Mouse (Mus musculus) embryonic facial prominence, embryonic 12.5 days (tissue): ENCODE measurements around the gene Gchfr. TPM values are rescaled to one million over a fixed set of nuclear protein-coding genes. Genes with fewer than 3 reads are reported as not detected.

Experiments used
- ATAC-seq: fragments of 200-750 bp; cut with Nextera tagmentation; 2 replicates; pipeline ENCODE4 v1.8.0; 2017; ENCODE audit not compliant: insufficient number of reproducible peaks, insufficient read depth, low FRiP score, low TSS enrichment
- H3K27ac ChIP-seq: fragments of 300-500 bp; sonication (generic); 2 replicates; pipeline ENCODE4 v1.5.1; 2016; ENCODE audit warnings: mild to moderate bottlenecking
- H3K27me3 ChIP-seq: fragments of 300-500 bp; sonication (generic); 2 replicates; pipeline ENCODE4 v1.6.1; 2016; ENCODE audit warnings: mild to moderate bottlenecking, moderate library complexity
- H3K36me3 ChIP-seq: fragments of 300-500 bp; sonication (generic); 2 replicates; pipeline ENCODE4 v1.6.1; 2016; ENCODE audit warnings: mild to moderate bottlenecking
- H3K4me1 ChIP-seq: fragments of 300-500 bp; sonication (generic); 2 replicates; pipeline ENCODE4 v1.6.1; 2016
- H3K4me2 ChIP-seq: fragments of 300-500 bp; sonication (generic); replicated peaks from 2 replicates; pipeline ENCODE4 v1.6.1; 2016; ENCODE audit warnings: mild to moderate bottlenecking, moderate library complexity
- H3K4me3 ChIP-seq: fragments of 300-500 bp; sonication (generic); 2 replicates; pipeline ENCODE4 v1.5.1; 2016; ENCODE audit warnings: mild to moderate bottlenecking
- H3K9ac ChIP-seq: fragments of 300-500 bp; sonication (generic); 2 replicates; pipeline ENCODE4 v1.6.1; 2016; ENCODE audit warnings: mild to moderate bottlenecking, moderate library complexity
- H3K9me3 ChIP-seq: fragments of 300-500 bp; sonication (generic); 2 replicates; pipeline ENCODE4 v1.6.1; 2016; ENCODE audit warnings: mild to moderate bottlenecking, moderate library complexity
- WGBS: fragments of 180-500 bp; shearing (Covaris S2); methylation state at CpG from one replicate; pipeline ENCODE4 v1.1.7; 2016; 5-methylcytosine and 5-hydroxymethylcytosine counted together
- polyA plus RNA-seq: library from polyadenylated mRNA; unstranded; fragments of >200 nt; fragmentation: Nextera tagmentation; extraction: Ambion mirVana; gene quantifications from 2 replicates; pipeline ENCODE4 v1.2.1, GENCODE M21; 2016

Gene Gchfr
- polyA plus RNA-seq, 1 experiment from 2014 or later, result 5.2 TPM

DNA sequence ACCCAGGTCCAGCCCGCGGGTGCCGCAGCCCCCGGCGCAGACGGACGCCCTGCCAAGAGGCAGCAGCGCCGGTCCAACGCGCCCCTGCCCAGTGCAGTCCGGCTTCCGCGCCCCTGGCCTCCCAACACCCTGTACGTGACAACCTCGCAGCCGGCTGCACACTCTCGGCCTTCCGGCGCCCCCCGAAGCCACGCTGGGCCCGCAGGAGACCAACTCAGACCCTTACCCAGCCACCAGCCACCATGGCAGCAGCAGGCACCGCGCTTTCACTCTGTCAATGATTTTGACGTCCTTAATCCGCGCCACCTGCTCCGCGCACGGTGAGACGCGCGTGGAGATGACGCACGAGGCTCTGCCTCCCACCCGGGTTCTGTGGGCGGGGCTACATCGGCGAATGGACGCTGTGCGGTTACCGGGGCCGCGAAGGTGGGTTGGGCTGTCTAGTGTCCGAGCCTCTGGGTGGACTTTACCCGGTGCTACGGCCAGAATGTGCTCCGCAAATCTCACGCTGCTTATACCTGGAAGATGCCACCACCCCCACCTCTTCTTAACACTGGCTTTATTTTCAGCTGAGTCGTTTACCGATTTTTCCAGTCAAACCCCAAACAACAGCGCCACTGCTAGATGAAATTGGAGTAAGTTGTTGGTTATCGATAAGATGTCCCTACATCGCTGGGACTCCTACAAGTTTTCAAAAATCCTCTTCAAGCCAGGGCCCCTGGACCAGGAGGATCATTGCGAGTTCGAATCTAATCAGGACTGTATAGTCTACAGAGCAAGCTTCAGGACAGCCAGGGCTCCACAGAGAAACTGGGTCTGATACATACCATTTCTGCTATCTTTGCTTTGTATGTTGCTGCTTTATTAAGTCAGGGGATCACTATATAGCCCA lies 10.6 kb upstream of the Gchfr start, which contains the start of gene Rmdn3:
TSS of gene Rmdn3 (minus strand) at position 354 of the 892 bp plus-strand sequence.
- Histone ChIP-seq H3K27me3 (no peaks in the 10 kb centered on the region), H3K9ac (peak within 1 kb of the TSS; percentile 88), H3K4me3 (peak within 1 kb of the TSS; percentile 99), H3K4me2 (peak within 1 kb of the TSS; percentile 98), H3K27ac (peak within 1 kb of the TSS; percentile 41; the same call in 1 of the 2 replicates), H3K4me1 (peaks cover 12% of the 10 kb centered on the region; the same call in 1 of the 2 replicates), H3K9me3 (no peaks in the 10 kb centered on the region), H3K36me3 (peaks cover 26% of the 10 kb centered on the region)
- peak; percentile 64 for ATAC-seq
- 1% methylated on average over 56 of the region's 57 CpGs for WGBS

DNA sequence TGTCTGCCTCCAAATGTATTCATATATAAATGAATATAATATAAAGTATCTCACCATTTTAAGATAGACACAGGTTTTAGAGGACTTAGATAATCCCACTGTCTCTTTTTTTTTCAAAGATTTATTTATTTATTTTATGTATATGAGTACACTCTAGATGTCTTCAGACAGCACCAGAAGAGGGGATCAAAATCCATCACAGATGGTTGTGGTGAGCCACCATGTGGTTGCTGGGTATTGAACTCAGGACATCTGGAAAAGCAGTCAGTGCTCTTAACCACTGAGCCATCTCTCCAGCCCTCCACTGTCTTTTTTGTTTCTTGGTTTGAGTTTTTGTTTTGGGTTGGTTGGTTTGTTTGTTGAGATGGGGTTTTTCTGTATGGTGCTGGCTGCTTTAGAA lies 9.7 kb upstream of the Gchfr start:
- H3K27me3 ChIP-seq, result no peaks in the 10 kb centered on the region
- H3K9ac ChIP-seq, result no peak overlapping the region
- H3K4me3 ChIP-seq, result no peak overlapping the region
- H3K4me2 ChIP-seq, result no peak overlapping the region
- no peaks in the 10 kb centered on the region for H3K9me3 ChIP-seq
- no peak overlapping the region for H3K27ac ChIP-seq
- H3K36me3 ChIP-seq, result peaks cover 17% of the 10 kb centered on the region
- peaks cover 12% of the 10 kb centered on the region; the same call in 1 of the 2 replicates for H3K4me1 ChIP-seq
- no peak for ATAC-seq

DNA sequence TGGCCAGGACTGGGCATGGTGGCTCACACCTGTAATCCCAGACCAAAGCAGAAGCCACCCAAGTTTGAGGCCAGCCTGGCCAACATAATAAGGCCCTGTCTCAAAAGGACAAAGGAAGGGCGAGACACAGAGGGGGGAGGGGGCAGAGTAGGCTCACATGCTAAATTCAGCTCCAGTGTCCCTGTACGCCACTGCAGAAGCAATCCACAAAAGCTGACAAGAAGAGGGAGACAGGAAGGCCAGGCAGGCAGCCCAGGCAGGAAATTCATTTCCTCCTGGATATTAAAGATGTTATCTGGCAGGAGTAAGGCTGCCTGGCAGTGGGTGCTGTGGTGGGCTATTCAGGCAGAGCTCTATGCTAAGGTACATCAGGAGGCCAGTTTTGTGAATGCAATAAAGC lies 6.3 kb upstream of the Gchfr start:
- Histone ChIP-seq H3K4me1 (peaks cover under 1% of the 10 kb centered on the region; the same call in 1 of the 2 replicates), H3K4me3 (no peak overlapping the region), H3K9me3 (no peaks in the 10 kb centered on the region), H3K4me2 (no peak overlapping the region), H3K9ac (no peak overlapping the region), H3K27me3 (0 out of 2 replicates have a peak, but pooled peaks cover 12% of the 10 kb centered on the region), H3K27ac (no peak overlapping the region), H3K36me3 (no peaks in the 10 kb centered on the region)
- 37% methylated on average over 2 of the region's 2 CpGs for WGBS
- ATAC-seq, result no peak

DNA sequence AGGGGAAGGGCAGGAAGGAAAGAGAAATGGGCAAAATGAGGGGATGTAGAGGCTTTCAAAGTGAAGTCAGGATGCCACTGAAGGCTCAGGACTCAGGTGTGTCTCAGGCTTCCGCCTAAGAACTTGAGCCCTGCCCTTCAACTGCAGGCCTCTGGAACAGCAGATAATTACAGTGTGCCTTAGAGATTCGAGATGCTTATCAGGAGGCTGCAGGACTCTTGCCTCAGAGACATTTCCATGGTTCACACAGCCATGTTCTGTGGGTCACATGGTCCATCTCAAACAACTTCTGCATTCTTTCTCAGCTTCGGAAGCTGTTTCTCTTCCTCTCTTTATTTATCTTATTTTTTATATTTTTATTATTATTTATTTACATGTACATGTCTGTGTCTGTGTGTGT lies 4.4 kb upstream of the Gchfr start:
- no peaks in the 10 kb centered on the region for H3K9me3 ChIP-seq
- no peak overlapping the region for H3K27ac ChIP-seq
- 55% methylated on average over 3 of the region's 3 CpGs for WGBS

DNA sequence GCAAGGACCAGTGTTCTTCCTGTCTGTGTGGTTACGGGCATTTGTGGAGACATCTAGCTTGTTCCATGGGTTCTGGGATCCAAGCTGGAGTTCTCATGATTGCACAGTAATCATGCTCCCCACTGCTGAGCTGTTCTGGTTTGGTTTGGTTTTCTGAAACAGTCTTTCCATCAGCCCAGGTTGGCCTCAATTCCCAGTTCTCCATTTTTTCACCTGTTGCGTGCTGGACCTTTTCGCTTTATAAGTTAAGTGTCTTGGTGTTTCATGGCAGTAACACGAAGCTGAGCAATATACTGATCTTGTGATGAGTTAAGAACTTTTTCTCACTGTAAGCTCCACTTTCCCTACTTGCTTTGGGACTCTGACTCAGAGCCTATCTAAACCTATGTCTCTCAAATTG lies 3.6 kb upstream of the Gchfr start:
- ATAC-seq, result no peak
- Histone ChIP-seq H3K36me3 (no peaks in the 10 kb centered on the region), H3K9me3 (no peaks in the 10 kb centered on the region), H3K9ac (no peak overlapping the region), H3K4me1 (peaks cover 15% of the 10 kb centered on the region), H3K4me3 (no peak overlapping the region), H3K27ac (no peak overlapping the region), H3K27me3 (peaks cover 35% of the 10 kb centered on the region), H3K4me2 (no peak overlapping the region)
- WGBS, result 85% methylated on average over 4 of the region's 4 CpGs

More for the DNA sequence above, 4.4 kb upstream of the Gchfr start:
- no peak overlapping the region for H3K4me2 ChIP-seq
- H3K4me3 ChIP-seq, result no peak overlapping the region
- H3K9ac ChIP-seq, result no peak overlapping the region
- peaks cover 14% of the 10 kb centered on the region for H3K4me1 ChIP-seq
- H3K36me3 ChIP-seq, result no peaks in the 10 kb centered on the region
- no peak for ATAC-seq
- peaks cover 28% of the 10 kb centered on the region for H3K27me3 ChIP-seq

DNA sequence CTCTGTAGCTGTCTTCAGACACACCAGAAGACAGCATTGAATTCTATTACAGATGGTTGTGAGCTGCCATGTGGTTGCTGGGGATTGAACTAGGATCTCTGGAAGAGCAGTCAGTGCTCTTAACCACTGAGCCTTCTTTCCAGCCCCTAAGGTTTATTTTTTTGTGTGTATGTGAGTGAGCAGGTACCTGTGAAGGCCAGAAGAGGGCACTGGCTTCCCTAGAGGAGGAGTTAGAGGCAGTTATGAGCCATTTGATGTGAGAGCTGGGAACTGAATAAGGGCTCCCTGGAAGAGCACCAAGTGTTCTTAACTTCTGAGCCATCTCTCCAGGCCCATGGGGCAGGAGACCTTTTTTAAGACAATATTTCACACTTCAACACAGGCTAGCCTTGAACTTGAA lies 2.2 kb upstream of the Gchfr start:
- Histone ChIP-seq H3K27ac (no peak overlapping the region), H3K9me3 (no peaks in the 10 kb centered on the region), H3K27me3 (peaks cover 35% of the 10 kb centered on the region), H3K36me3 (no peaks in the 10 kb centered on the region), H3K4me1 (peaks cover 15% of the 10 kb centered on the region), H3K4me3 (no peak overlapping the region), H3K9ac (no peak overlapping the region), H3K4me2 (no peak overlapping the region)
- no peak for ATAC-seq

DNA sequence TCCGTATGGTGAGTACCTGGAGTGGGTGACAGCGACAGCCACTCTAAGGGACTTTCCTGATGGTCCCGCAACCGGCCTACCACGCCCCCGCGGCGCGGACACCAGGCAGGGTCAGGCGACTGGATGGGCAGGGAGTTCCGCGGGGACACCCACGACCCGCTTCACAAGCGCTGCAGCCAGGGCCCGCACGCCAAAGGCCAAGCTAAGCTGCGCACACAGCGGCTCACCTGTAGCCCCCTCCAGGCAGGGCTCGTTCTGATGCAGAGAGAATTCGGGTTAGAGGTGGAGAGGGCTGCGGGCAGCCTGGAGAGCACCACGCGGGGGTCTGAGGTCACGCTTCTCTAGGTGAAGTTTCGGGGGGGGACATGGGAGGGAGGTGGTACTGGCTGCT lies 288 bp downstream of the Gchfr start:
- Histone ChIP-seq H3K27ac (no peak overlapping the region), H3K9me3 (no peaks in the 10 kb centered on the region), H3K27me3 (peaks cover 35% of the 10 kb centered on the region), H3K4me1 (peaks cover 23% of the 10 kb centered on the region), H3K9ac (peak overlapping the region; percentile 47), H3K4me2 (peak overlapping the region; percentile 98), H3K36me3 (0 out of 2 replicates have a peak, but pooled peaks cover 6% of the 10 kb centered on the region), H3K4me3 (peak overlapping the region; percentile 53)
- ATAC-seq, result no peak
- WGBS, result 3% methylated on average over 26 of the region's 26 CpGs

DNA sequence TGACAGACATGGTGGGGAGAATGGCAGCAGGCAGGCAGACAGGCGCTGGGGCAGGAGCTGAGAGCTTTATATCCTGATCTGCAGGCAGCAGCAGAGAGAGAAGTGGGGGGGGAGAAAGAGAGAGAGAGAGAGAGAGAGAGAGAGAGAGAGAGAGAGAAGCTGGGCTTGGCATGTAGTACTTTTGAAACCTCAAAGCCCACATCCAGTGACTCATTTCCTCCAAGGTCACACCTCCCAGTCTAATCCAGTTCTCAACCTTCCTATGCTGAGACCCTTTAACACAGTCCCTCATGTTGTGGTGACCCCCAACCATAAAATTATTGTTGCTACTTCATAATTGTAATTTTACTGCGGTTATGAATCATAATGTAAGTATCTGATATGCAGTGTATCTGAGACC lies 2.7 kb downstream of the Gchfr start:
- H3K36me3 ChIP-seq, result 0 out of 2 replicates have a peak, but pooled peaks cover 6% of the 10 kb centered on the region
- 81% methylated on average over 2 of the region's 2 CpGs for WGBS
- H3K4me2 ChIP-seq, result no peak overlapping the region
- no peak overlapping the region for H3K4me3 ChIP-seq
- peaks cover 32% of the 10 kb centered on the region for H3K27me3 ChIP-seq
- peaks cover 29% of the 10 kb centered on the region for H3K4me1 ChIP-seq
- H3K9ac ChIP-seq, result no peak overlapping the region
- no peak overlapping the region for H3K27ac ChIP-seq
- H3K9me3 ChIP-seq, result no peaks in the 10 kb centered on the region
- no peak for ATAC-seq

DNA sequence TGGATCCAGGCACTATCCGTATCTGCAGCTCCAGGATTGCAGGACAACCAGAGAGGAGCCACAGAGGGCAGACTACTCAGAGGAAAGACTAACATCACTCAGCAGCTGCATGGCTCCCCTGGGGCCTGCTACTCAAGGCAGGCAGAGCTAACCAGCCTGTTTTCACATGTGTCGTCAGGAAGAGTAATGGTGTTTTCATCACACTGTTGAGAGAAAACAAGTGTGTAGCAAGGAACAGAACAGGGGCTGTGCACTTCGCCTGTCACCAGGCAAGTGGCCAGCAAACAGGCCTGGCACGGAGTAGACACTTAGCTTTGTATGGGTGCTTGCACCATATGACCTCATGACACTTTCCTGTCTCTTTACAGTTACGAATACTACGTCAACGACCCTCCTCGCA lies 4.0 kb downstream of the Gchfr start:
- Histone ChIP-seq H3K36me3 (0 out of 2 replicates have a peak, but pooled peaks cover 8% of the 10 kb centered on the region), H3K9ac (no peak overlapping the region), H3K4me2 (no peak overlapping the region), H3K9me3 (no peaks in the 10 kb centered on the region), H3K27me3 (peaks cover 22% of the 10 kb centered on the region), H3K4me1 (peaks cover 27% of the 10 kb centered on the region), H3K27ac (no peak overlapping the region), H3K4me3 (no peak overlapping the region)
- WGBS, result 73% methylated on average over 8 of the region's 8 CpGs
- ATAC-seq, result no peak

DNA sequence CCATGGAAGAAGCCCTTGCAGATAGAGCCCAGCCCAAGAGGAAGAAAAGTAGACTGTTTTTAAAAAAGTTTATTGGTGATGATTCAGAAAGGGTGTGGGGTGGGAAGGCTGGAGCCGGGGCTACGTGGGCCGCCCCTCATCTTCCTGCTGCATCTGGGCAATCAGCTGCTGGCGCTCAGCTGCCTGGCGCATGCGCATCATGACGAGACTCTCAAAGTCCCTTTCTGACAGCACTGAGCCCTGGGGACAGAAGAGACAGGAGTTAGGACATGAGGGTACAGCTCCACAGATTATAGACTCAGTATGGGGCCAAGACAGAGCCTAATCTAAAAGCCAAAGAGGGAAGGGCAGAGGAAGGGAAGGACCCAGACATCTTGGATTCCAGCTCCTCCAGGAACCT lies 4.9 kb downstream of the Gchfr start:
- no peak overlapping the region for H3K27ac ChIP-seq
- ATAC-seq, result no peak
- no peaks in the 10 kb centered on the region for H3K9me3 ChIP-seq

DNA sequence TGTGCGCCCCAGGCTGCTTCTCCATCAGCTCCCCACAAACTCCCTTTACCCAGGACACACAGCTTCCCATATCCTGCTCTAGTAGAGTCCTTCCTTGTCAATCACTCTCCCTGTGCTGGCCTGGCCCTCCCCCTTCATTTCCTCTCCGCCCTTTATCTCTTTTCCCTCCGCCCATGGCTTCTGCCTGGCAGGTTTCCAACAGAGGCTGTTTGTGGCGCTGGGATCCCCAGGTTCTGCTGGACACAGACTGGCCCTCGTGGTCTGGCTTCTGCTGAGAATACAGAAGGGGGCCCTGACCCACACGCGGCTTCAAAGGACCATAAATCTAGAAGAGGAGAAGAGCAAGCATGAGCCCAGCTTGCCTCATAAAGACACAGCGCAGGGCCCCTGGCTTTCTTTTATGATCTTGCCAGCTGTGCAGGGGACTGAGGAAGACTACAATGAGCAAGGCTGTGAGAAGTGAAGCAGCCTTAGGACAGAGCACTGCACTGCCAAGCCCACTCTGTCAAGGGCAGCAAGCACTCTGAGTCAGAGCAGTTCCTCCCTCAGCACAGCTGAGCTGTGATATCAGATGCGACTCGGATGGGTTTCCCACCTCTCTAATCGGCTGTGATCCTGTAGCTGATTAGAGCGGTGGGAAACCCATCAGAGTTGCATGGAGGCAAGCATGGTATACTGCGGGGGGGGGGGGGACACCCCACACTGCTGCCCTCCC lies 5.4 kb downstream of the Gchfr start:
- 34% methylated on average over 13 of the region's 13 CpGs for WGBS
- H3K4me1 ChIP-seq, result peaks cover 16% of the 10 kb centered on the region
- ATAC-seq, result no peak
- H3K9me3 ChIP-seq, result no peaks in the 10 kb centered on the region
- 0 out of 2 replicates have a peak, but pooled peaks cover 11% of the 10 kb centered on the region for H3K36me3 ChIP-seq
- peak overlapping the region; percentile 64; the same call in 1 of the 2 replicates for H3K27ac ChIP-seq
- peaks cover 9% of the 10 kb centered on the region for H3K27me3 ChIP-seq
- H3K9ac ChIP-seq, result no peak overlapping the region
- 0 out of 2 replicates have a peak overlapping the region, but pooled peaks have one; percentile 14 for H3K4me2 ChIP-seq
- H3K4me3 ChIP-seq, result no peak overlapping the region

More for the DNA sequence above, 4.9 kb downstream of the Gchfr start:
- H3K27me3 ChIP-seq, result peaks cover 14% of the 10 kb centered on the region
- H3K4me3 ChIP-seq, result no peak overlapping the region
- no peak overlapping the region for H3K9ac ChIP-seq
- WGBS, result 85% methylated on average over 7 of the region's 7 CpGs
- no peak overlapping the region for H3K4me2 ChIP-seq
- H3K4me1 ChIP-seq, result peaks cover 20% of the 10 kb centered on the region
- 0 out of 2 replicates have a peak, but pooled peaks cover 11% of the 10 kb centered on the region for H3K36me3 ChIP-seq
